Mouse (Mus musculus): ENCODE data around the gene Mkks.

Mkks gene

DNA sequence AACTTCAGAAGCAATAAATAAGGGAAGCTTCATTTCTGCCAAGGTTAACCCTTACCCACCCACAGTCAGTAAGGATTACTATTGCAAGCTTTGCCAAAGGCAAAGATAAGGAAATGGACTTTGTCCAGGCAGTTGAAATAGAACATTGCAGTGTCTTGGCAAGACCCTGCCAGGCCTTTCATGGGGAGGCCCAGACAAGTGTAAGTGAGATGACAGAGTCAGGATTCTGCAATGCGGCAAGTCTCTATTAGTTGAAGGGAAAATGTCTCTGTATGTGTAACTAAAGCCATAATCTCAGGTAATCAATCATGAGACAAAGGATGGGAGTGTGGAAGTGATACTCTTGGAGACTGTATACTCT, 56.5 kb downstream of the Mkks start:
- DNase-seq, result no peak

- no peak for DNase-seq
Observed at GRCm38 (mm10) chr2:136833976-136834714, 57.0 kb downstream of the Mkks start.

DNA sequence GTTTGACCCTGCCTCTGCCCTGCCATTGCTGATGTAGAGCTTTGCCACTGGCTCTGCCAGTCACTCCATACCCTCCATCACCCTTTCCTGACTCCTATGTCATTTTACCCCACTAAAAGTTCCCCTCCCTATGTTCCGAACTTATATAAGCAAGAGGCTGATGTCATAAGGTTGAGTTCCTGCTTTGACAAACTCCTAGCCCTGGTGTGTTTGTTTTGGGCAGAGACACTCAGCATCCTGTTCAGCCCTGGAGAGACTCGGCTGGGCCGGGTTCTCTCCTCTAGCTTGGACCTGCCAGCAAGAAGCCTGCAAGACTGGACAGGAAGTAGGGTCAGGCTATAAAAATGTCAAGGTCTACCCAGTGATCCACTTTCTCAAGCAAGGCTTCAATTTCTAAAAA, 58.3 kb downstream of the Mkks start:
- DNase-seq, result no peak

GRCm38 (mm10) chr2:136827612-136828011, 63.6 kb downstream of the Mkks start:
- no peak for DNase-seq
